17 mouse cellular contexts compared by ENCODE assay signal in the genomic region with DNA sequence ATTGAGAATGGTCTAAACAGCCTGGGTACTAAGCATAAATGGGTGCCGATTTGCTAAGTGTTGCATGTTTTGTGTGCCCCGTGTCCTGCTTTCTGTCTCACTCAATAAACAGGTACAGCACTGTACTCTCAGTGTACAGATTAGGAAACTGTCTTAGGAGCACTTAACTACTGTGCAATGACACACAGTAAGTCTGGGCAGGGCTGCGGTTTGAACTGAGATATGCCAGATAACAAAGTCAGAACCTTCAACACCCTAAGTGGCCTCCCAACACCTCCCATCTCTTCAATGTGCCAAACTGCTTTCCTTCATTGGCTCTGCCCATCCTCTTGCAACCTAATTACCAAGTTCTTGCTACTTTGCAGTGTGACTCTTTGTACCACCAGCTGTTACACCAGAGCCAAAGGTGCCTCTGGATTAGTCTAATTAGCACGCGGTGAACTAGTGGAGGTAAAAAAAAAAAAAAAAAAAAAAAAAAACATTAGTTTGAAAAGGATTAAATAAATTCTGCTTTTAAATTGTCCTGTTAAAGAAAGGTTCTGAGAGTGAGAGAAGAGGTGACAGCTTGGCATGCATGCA.
DNase-seq lines count a peak whose midpoint lies in the region; ATAC-seq and TF ChIP-seq lines count a peak whose summit lies in the region.
"Had no signal": no experiment of that assay in that cellular context is flagged by ENCODE, and none has a peak within 500 bp of the region (broad histone marks: within the 10 kb centered on the region; RNA-seq: fewer than 3 reads in every experiment).

No protein-coding gene starts in this region.

- no peak for TF ChIP-seq CTCF in brain, embryonic 14.5 days (IDR thresholded peaks at IDR 0.05; ENCODE audit: borderline replicate concordance, extremely low read depth, insufficient read depth, insufficient read length)
- no peak for TF ChIP-seq CTCF in liver, embryonic 14.5 days (IDR thresholded peaks at IDR 0.05; ENCODE audit: low read depth)
- no peak for TF ChIP-seq CTCF in stomach, postnatal 0 days (IDR thresholded peaks at IDR 0.05; ENCODE audit: low read depth)

- no peak overlapping the region for H3K27ac ChIP-seq in liver, embryonic 14.5 days
- H3K27ac ChIP-seq in stomach, postnatal 0 days (replicated peaks), result no peak overlapping the region
- H3K27ac ChIP-seq: embryonic facial prominence, embryonic 15.5 days; layer of hippocampus, adult 2 months had no signal

- no peak for TF ChIP-seq EP300 in liver, embryonic 14.5 days (IDR thresholded peaks at IDR 0.05; ENCODE audit: low read depth)
- TF ChIP-seq EP300 in stomach, postnatal 0 days (optimal IDR thresholded peaks at IDR 0.05), result no peak

- WGBS in liver, embryonic 14.5 days (ENCODE audit: insufficient replicate concordance), result 25% methylated on average over 5 of the region's 5 CpGs
- WGBS in stomach, postnatal 0 days, result 42% methylated on average over 5 of the region's 5 CpGs

- no peaks in the 10 kb centered on the region; the same call in 1 of the 2 replicates for H3K36me3 ChIP-seq in liver, embryonic 14.5 days (replicated peaks; ENCODE audit: control insufficient read depth, insufficient read depth, low read depth)
- H3K36me3 ChIP-seq in stomach, postnatal 0 days (ENCODE audit: control insufficient read depth, insufficient read depth, low read length), result no peaks in the 10 kb centered on the region

- H3K4me2 ChIP-seq in liver, embryonic 14.5 days (ENCODE audit: low read depth), result no peak overlapping the region
- no peak overlapping the region for H3K4me2 ChIP-seq in stomach, postnatal 0 days (replicated peaks; ENCODE audit: low read depth)
- H3K4me2 ChIP-seq: embryonic facial prominence, embryonic 15.5 days had no signal

- DNase-seq in thymus, postnatal 0 days (ENCODE audit: low spot score), result peak; percentile 27
- no peak for DNase-seq in thymus, postnatal 36 days
- peak; percentile 54 for DNase-seq in brain, embryonic 14.5 days (ENCODE audit: low read depth)
- DNase-seq in liver, embryonic 14.5 days (ENCODE audit: low read depth in 3 of 3, low spot score in 3 of 3), result peak in 2 of 3 experiments; percentile 32 to 41
- DNase-seq in stomach, postnatal 0 days (ENCODE audit: low spot score), result no peak
- no peak for DNase-seq in spleen, postnatal 36 days (ENCODE audit: low spot score in 2 of 2)
- no peak for DNase-seq in layer of hippocampus, adult 8-10 months (ENCODE audit: low spot score in 2 of 2)
- no peak for DNase-seq in urinary bladder, adult 18-20 months (ENCODE audit: low spot score in 2 of 2)
- DNase-seq: adrenal gland, postnatal 25 days; cerebellum, adult 11 months; heart, adult 11 months; right cerebral cortex, postnatal 25 days; thymus, postnatal 14 days had no signal

- peak; percentile 74 for ATAC-seq in liver, embryonic 14.5 days (ENCODE audit: insufficient read depth)
- ATAC-seq in stomach, postnatal 0 days (ENCODE audit: low FRiP score, low TSS enrichment), result peak; percentile 78
- ATAC-seq: hindbrain, embryonic 16.5 days had no signal

- no peak overlapping the region for H3K4me3 ChIP-seq in liver, embryonic 14.5 days (ENCODE audit: insufficient read depth in 1 of 2, low read depth in 2 of 2, low read length in 2 of 2)
- no peak overlapping the region for H3K4me3 ChIP-seq in stomach, postnatal 0 days (ENCODE audit: low read depth, low read length)
- H3K4me3 ChIP-seq: embryonic facial prominence, embryonic 15.5 days; layer of hippocampus, adult 2 months; megakaryocyte, embryonic 14.5 days had no signal

- H3K9me3 ChIP-seq in liver, embryonic 14.5 days (ENCODE audit: control insufficient read depth, low read length), result no peaks in the 10 kb centered on the region
- no peaks in the 10 kb centered on the region for H3K9me3 ChIP-seq in stomach, postnatal 0 days (ENCODE audit: control insufficient read depth, low read length)
- H3K9me3 ChIP-seq: embryonic facial prominence, embryonic 15.5 days; megakaryocyte, embryonic 14.5 days had no signal

- H3K4me1 ChIP-seq in liver, embryonic 14.5 days (replicated peaks; ENCODE audit: control insufficient read depth in 2 of 2, insufficient read depth in 2 of 2, low read length in 1 of 2), result peaks cover 10 to 15% of the 10 kb centered on the region in 2 experiments
- no peaks in the 10 kb centered on the region for H3K4me1 ChIP-seq in stomach, postnatal 0 days (replicated peaks; ENCODE audit: control insufficient read depth, insufficient read depth)

- no peak overlapping the region for H3K9ac ChIP-seq in liver, embryonic 14.5 days (replicated peaks)
- no peak overlapping the region for H3K9ac ChIP-seq in stomach, postnatal 0 days (ENCODE audit: low read length)
- H3K9ac ChIP-seq: embryonic facial prominence, embryonic 15.5 days had no signal

- no peak for TF ChIP-seq POLR2A in brain, embryonic 14.5 days (IDR thresholded peaks at IDR 0.05; ENCODE audit: borderline replicate concordance, extremely low read depth, insufficient read depth, insufficient read length, poor library complexity, severe bottlenecking)

- no peaks in the 10 kb centered on the region for H3K27me3 ChIP-seq in liver, embryonic 14.5 days (ENCODE audit: control insufficient read depth, insufficient read depth, low read length)
- no peaks in the 10 kb centered on the region for H3K27me3 ChIP-seq in stomach, postnatal 0 days (ENCODE audit: control insufficient read depth, insufficient read depth, low read length)
- H3K27me3 ChIP-seq: embryonic facial prominence, embryonic 15.5 days; megakaryocyte, embryonic 14.5 days had no signal

Comparison
In these comparisons a context has a peak if more than half of its experiments do, and no peak if none do; other contexts are left out.
1. DNase-seq: peak in thymus, postnatal 0 days (single experiment), brain, embryonic 14.5 days (single experiment) and liver, embryonic 14.5 days (2 of 3); none in thymus, postnatal 36 days (0 of 2), stomach, postnatal 0 days (single experiment), spleen, postnatal 36 days (0 of 2), layer of hippocampus, adult 8-10 months (0 of 2) and urinary bladder, adult 18-20 months (0 of 2).